Mouse (Mus musculus) layer of hippocampus, postnatal 36 days (tissue): ENCODE results near the gene Eapp. TPM values are rescaled to one million over a fixed set of nuclear protein-coding genes. Genes with fewer than 3 reads are reported as not detected.

Experiments
- DNase-seq, 2 experiments: peaks; one replicate each; pipeline ENCODE4 v3.0.0; 2022
- microRNA-seq, 2 experiments: library from miRNA; unstranded; fragments of <30 nt; microRNA quantifications; one replicate each; pipeline ENCODE4 v1.2.0; 2021
- total RNA-seq, 2 experiments: library from RNA; stranded (reverse); gene quantifications; 2 replicates each; pipeline ENCODE4 v1.2.3; 2021

The Eapp gene
- total RNA-seq, 2 experiments from 2014 or later, result 42.7 to 47.1 TPM

GRCm38 (mm10) chr12:54632141-54632540, 63.6 kb downstream of the Eapp start:
- DNase-seq, result no peak

- no peak for DNase-seq
Measured at GRCm38 (mm10) chr12:54621942-54622341, 73.8 kb downstream of the Eapp start.

Small RNA genes lying within 50 kb of the gene (microRNA-seq; reads per million reads assigned to microRNA genes)
- gene Mir1892, result 0 reads per million in 2 experiments

Other genes starting within 250 kb of the Eapp start
- gene Sptssa, start 39.3 kb downstream of the Eapp start, total RNA-seq, result 10 to 100 TPM; 24.2 to 27.5 TPM
- 10 to 100 TPM; 44.7 to 46.0 TPM for gene Snx6, start 99.8 kb upstream of the Eapp start, total RNA-seq
- 100 to 1,000 TPM in 1 of 2 experiments, 10 to 100 TPM in 1; 94.3 to 101 TPM for gene Cfl2, start 167.0 kb upstream of the Eapp start, total RNA-seq